Mouse (Mus musculus): ENCODE results near the gene Nipa1. TPM values are rescaled to one million over a fixed set of nuclear protein-coding genes. Genes with fewer than 3 reads are reported as not detected.

The Nipa1 gene
- total RNA-seq, 1 experiment = 5.5 TPM

Other genes with a start within 250 kb of the Nipa1 start
- gene Tubgcp5, start 225.8 kb downstream of the Nipa1 start, total RNA-seq (2012; rRNA removed) = 21.6 and 25.7 TPM in 2 replicates
- gene Cyfip1, start 178.2 kb downstream of the Nipa1 start, total RNA-seq (2012; rRNA removed) = 55.0 and 59.8 TPM in 2 replicates
- 69.2 and 69.7 TPM in 2 replicates for gene Nipa2, start 57.5 kb downstream of the Nipa1 start, total RNA-seq (2012; rRNA removed)
- gene Herc2, start 30.2 kb upstream of the Nipa1 start, total RNA-seq (2012; rRNA removed) = 32.7 and 34.9 TPM in 2 replicates
- gene Oca2, start 219.8 kb upstream of the Nipa1 start, total RNA-seq (2012; rRNA removed) = not detected in 2 replicates